Mouse (Mus musculus) mouse embryonic stem cell (cell line): ENCODE results near the gene Olfr1120.
"Not testable (repeated sequence)": the region's sequence is repeated elsewhere in the genome, so short reads cannot be mapped to it uniquely, and the experiment has no call there.

Experiments used
- in situ Hi-C, 2 experiments: fragments of 300-500 bp; cut with MboI; formaldehyde crosslinking; loops; 1 replicate in 1 of 2; 3 replicates in 1 of 2; pipeline ENCODE4 v1.14.3; 2019 to 2020; ENCODE audit warnings: low sequenced_read_pairs in 2 of 2, low pct_unique_long_range_greater_than_20kb in 1 of 2, mixed read lengths in 1 of 2; ENCODE audit not compliant: unreplicated experiment in 1 of 2

The Olfr1120 gene

DNA sequence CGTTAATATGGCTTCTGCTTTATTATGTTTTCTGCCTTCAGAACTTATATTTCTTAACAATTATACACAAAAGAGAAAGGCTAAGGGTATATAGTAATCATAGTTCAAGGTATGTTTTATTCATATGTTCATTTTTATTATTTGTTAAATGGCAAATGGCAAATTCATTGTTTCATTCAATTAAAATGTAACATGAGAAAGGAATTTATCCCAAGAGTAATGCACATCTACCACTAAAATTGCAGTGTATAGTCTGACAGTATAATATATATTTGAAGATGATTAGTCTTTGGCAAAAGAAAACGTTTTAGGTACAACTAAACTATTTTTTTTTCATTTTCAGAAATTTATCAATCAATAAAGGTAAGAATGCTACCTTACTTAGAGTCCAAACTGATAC, at the start of gene Olfr1120:
TSS of gene Olfr1120 (plus strand) at position 301 of the 400 bp plus-strand sequence.
- in situ Hi-C loops = no loop called here

DNA sequence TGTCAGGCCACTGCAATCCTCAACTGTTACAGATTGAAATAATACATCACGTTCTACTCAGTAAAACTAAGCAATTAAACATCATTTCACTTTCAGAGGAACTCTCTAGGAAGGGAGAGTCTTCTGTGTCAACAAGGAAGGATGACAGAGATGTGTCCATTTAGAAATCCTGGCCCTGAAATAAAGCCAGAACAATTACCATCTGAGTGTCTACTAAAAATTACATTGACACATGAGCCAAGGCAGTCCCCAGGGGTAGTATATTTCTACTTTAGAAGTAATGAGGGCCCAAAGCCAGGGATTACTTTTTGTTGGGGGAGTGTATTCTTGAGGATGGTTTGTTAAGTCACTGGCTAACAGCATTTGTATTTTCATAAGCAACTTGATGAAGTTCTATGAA, 47.3 kb upstream of the Olfr1120 start, which contains the start of gene Olfr1118:
TSS of gene Olfr1118 (plus strand) at position 301 of the 400 bp plus-strand sequence.
- in situ Hi-C loops = no loop called here

DNA sequence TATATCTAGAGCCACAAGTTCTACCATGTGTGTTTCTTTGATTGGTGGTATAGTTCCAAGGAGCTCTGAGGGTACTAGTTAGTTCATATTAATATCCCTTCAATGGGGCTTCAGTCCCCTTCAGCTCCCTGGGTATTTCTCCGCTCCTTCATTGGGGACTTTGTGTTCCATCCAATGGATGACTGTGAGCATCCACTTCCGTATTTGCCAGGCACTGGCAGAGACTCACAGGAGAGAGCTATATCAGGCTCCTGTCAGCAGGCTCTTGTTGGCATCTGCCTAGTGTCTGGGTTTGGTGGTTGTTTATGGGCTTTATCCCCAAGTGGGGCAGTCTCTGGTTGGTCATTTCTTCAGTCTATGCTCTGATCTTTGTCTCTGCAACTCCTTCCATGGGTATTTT, 5.5 kb downstream of the Olfr1120 start:
- in situ Hi-C loops = not testable (repeated sequence)

DNA sequence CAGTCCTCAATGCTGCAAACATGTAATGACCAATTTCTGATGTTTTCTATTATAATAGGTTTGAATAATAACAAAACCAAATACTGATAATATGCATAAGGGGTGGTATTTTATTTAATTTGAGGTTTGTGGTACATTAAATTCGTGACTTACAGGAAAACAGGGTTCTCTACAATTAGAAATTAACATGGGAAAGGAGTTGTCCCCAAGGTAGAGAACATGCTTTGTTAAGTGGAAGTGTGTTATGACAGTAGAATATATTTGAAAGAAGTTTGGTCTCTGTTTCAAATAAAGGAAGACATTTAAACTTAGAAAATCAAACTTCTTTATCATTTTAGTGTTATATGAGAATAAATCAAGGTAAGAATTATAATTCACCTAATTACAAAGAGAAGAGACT, 15.0 kb downstream of the Olfr1120 start, which contains the start of gene Olfr1121:
TSS of gene Olfr1121 (plus strand) at position 301 of the 400 bp plus-strand sequence.
- in situ Hi-C loops = no loop called here

DNA sequence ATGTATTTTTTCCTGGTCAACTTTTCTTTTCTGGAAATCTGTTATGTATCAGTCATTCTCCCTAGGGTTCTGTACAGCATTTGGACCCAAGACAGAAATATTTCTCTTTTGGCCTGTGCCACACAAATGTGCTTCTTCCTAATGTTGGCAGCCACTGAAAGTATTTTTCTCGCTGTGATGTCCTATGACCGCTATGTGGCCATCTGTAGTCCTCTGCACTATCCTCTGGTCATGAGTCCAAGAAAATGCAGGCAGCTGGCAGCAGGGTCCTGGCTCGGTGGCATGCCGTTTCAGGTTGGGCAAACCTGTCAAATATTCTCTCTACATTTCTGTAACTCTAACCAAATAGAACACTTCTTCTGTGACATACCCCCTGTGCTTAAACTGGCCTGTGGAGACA, 17.1 kb downstream of the Olfr1120 start:
- in situ Hi-C loops = no loop called here

DNA sequence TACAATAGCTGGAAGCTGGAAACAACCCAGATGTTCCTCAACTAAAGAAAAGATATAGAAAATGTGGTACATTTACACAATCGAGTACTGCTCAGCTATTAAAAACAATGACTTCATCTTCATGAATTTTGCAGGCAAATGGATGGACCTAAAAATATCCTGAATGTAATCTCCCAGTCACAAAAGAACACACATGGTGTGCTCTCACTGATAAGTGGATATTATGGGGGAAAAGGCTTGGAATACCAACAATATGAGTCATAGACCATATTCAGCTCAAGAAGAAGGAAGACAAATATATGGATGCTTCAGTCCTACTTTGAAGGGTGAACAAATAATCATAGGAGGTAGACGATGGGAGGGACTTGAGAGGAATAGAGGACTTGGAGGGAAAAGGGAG, 29.3 kb downstream of the Olfr1120 start:
- in situ Hi-C loops = no loop called here

DNA sequence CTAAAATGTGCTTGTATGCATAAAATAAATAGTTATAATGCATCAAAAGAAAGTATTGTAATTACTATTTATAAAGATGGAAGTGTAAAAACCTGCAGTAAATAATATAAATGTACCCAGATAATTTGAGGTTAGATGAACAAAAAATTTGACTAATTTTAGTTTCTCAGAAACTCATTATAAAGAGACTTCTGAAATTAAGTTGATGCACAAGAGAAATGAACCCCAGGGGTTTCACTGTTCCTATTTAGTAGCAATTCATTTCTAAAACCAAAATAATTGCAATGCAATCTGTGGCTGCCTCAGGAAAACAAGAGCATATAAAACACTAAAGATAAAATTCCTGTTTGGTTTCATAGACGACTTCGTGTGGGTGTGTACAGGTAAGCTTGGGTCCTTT, 30.9 kb downstream of the Olfr1120 start, which contains the start of gene Olfr1122:
TSS of gene Olfr1122 (plus strand) at position 301 of the 400 bp plus-strand sequence.
- in situ Hi-C loops = no loop called here

DNA sequence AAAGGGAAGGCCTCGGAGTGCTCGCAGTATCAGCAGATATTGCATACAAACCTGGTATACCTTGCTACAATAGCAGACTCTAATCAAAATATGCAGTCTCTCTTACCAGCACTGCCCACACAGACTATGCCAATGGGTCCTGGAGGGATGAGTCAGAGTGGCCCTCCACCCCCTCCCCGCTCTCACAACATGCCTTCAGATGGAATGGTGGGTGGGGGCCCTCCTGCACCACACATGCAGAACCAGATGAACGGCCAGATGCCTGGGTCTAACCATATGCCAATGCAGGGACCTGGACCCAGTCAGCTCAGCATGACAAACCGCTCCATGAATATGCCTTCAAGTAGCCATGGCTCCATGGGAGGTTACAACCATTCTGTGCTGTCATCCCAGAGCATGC, 39.0 kb downstream of the Olfr1120 start:
- in situ Hi-C loops = not testable (repeated sequence)

DNA sequence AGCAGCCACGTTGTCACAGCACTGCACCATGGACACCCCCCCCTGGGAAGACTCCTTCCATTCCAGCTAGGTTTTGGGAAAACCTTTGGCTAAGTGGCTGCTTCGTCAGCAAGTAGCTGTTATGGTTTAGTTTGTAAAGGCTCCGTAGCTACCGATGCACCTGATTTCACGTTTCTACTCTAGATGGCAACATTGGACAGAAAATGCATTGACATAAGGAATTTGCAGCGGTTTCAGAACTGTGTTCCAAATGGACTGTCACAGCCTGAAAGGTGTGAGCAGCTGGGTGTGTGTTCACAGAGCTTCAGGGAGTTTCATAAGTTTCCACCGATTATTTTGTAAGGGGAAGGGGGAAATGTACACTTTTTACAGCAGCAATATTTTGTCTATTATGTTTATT, 40.1 kb downstream of the Olfr1120 start:
- in situ Hi-C loops = not testable (repeated sequence)
